Mouse (Mus musculus) lung, embryonic 16.5 days (tissue): ENCODE data around the gene Zfp597. TPM values are rescaled to one million over a fixed set of nuclear protein-coding genes. Genes with fewer than 3 reads are reported as not detected.
"Not testable (repeated sequence)": the region's sequence is repeated elsewhere in the genome, so short reads cannot be mapped to it uniquely, and the experiment has no call there.

Experiments used
- ATAC-seq: fragments of 200-750 bp; cut with Nextera tagmentation; 2 replicates; pipeline ENCODE4 v1.8.0; 2017; ENCODE audit warnings: low read depth, mild to moderate bottlenecking, moderate library complexity
- H3K27ac ChIP-seq: fragments of 300-500 bp; sonication (generic); 2 replicates; pipeline ENCODE4 v1.5.1; 2014; ENCODE audit warnings: mild to moderate bottlenecking, control low read depth, low read length
- H3K27me3 ChIP-seq: fragments of 300-500 bp; sonication (generic); 2 replicates; pipeline ENCODE4 v1.6.1; 2014; ENCODE audit warnings: low read depth, low read length, mixed read lengths; ENCODE audit not compliant: control insufficient read depth, insufficient read depth
- H3K36me3 ChIP-seq: fragments of 300-500 bp; sonication (generic); 2 replicates; pipeline ENCODE4 v1.6.1; 2014; ENCODE audit warnings: low read length; ENCODE audit not compliant: control insufficient read depth, insufficient read depth
- H3K4me1 ChIP-seq: fragments of 300-500 bp; sonication (generic); replicated peaks from 2 replicates; pipeline ENCODE4 v1.6.1; 2014; ENCODE audit warnings: low read length, mixed read lengths; ENCODE audit not compliant: control insufficient read depth, insufficient read depth
- H3K4me2 ChIP-seq: fragments of 300-500 bp; sonication (generic); 2 replicates; pipeline ENCODE4 v1.6.1; 2014; ENCODE audit warnings: low read depth, low read length, control low read depth
- H3K4me3 ChIP-seq: fragments of 300-500 bp; sonication (generic); 2 replicates; pipeline ENCODE4 v1.5.1; 2014; ENCODE audit warnings: mild to moderate bottlenecking, low read length, control low read depth
- H3K9ac ChIP-seq: fragments of 300-500 bp; sonication (generic); 2 replicates; pipeline ENCODE4 v1.6.1; 2014; ENCODE audit warnings: low read length, control low read depth
- H3K9me3 ChIP-seq: fragments of 300-500 bp; sonication (generic); 2 replicates; pipeline ENCODE4 v1.6.1; 2016; ENCODE audit warnings: low read length; ENCODE audit not compliant: control insufficient read depth
- WGBS: fragments of 180-500 bp; shearing (Covaris S2); extraction: QIAGEN DNeasy Blood & Tissue Kit; methylation state at CpG from one replicate; pipeline ENCODE4 v1.1.7; 2014; 5-methylcytosine and 5-hydroxymethylcytosine counted together
- polyA plus RNA-seq: library from polyadenylated mRNA; unstranded; fragments of >200 nt; fragmentation: Nextera tagmentation; extraction: Ambion mirVana; gene quantifications from 2 replicates; pipeline ENCODE4 v1.2.1, GENCODE M21; 2015

Zfp597 gene
- polyA plus RNA-seq, 1 experiment from 2014 or later = 7.3 TPM

DNA sequence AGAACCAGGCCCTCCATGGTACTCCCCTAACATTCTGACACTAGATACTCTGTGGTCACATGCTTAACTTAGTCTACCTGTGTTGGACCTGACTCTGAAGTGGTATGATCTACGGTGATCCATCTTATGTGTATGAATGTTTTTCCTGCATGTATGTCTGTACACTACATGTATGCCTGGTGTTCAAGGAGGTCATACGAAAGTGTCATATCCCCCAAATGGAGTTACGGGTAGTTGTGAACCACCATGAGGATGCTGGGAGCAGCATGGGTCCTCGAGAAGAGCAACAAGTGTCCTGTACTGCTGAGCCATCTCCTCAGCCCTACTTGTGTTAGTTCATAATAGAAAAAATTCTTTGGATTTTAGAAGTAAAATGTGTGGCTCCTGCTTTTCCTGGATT, 8.0 kb downstream of the Zfp597 start:
- Histone ChIP-seq H3K36me3 (0 out of 2 replicates have a peak, but pooled peaks cover 2% of the 10 kb centered on the region), H3K27ac (no peak overlapping the region), H3K9ac (no peak overlapping the region), H3K4me1 (peaks cover 6% of the 10 kb centered on the region; the same call in 1 of the 2 replicates), H3K4me2 (no peak overlapping the region), H3K27me3 (no peaks in the 10 kb centered on the region), H3K4me3 (no peak overlapping the region), H3K9me3 (no peaks in the 10 kb centered on the region)
- WGBS = 95% methylated on average over 4 of the region's 4 CpGs
- no peak for ATAC-seq

DNA sequence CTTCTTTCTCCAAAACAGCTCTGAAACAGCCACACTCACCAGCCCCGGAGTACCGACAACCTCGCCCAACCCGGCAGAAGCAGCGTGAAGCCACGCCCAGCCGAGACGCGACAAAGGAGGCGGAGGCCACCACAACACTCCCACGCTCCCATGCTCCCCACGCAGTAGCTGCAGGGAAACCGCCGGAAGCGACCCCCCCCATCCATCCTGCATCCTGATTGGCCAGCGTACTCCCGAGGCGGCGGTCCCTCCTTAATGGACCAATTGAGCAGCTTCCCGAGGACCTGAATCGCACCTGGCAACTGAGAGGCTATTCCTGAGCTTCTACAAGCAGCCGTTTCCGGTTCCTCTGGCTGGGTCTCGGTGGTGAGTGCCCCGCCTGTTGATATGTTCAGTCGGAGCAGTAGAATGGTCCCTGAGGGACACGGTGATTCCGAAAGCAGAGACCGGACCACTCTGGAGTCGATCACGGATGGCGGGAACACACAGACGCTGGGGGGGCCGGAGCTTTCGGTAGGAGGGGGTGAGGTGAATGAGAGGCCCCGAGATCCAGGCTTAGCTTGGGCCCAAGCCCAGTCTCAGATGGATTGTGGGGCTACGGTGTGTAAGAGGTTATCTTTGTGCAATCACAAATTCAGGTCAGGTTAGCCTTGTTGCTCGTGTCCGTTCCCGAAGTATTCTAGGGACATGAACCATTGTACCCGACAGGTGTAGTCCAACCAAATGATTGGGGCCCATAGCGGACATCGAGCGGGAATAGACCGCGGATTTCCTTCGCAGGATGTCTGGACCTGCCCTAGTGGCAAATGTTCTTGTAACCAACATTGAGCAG, 11.9 kb downstream of the Zfp597 start, which contains the start of gene Naa60:
Gene Naa60, plus strand, starts transcription at position 160 of the 832 bp plus-strand sequence.
- Histone ChIP-seq H3K27ac (peak within 1 kb of the TSS; percentile 73), H3K4me2 (peak within 1 kb of the TSS; percentile 93), H3K9me3 (no peaks in the 10 kb centered on the region), H3K36me3 (peaks cover 3% of the 10 kb centered on the region; the same call in 1 of the 2 replicates), H3K4me3 (peak within 1 kb of the TSS; percentile 75), H3K9ac (peak within 1 kb of the TSS; percentile 79), H3K27me3 (no peaks in the 10 kb centered on the region), H3K4me1 (peaks cover 7% of the 10 kb centered on the region; the same call in 1 of the 2 replicates)
- peak; percentile 99 for ATAC-seq
- 4% methylated on average over 47 of the region's 47 CpGs for WGBS

DNA sequence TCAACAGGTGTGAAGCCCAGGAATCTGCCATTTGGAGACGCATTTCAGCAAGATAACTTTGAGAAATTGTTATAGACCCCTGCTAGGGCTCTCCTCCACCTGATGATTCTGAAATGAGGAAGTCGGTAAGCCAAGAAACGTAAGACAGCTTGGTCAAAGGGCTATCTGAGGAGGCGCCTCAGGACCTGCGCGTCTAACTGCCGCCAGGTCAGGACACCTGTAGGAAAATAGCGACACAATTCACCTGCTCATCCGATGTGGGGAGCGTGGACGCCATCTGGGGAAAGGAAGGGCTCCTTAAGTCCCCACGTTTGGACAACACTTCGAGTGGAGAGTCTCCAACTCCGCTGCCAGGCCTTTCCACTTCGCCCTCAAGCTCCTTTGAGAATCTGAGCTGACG, 12.5 kb downstream of the Zfp597 start:
- no peak; the same call in 1 of the 2 replicates for ATAC-seq

DNA sequence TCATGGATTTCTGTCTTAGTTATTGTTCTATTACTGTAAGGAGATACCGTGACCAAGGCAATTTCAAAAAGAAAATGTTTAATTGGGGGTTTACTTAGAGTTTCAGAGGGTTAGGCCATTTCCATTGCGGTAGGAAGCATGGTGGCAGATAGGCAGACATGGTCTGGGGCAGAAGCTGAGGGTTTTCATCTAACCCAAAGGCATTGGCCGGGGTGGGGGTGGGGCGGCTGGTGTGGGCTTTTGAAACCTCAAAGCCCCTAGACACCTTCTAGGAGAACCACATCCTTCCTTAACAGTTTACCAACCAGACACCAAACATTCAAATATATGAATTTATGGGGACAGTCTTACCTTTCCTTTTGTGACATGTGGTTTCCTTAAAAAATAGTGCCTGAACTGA, 25.1 kb downstream of the Zfp597 start:
- peaks cover 2% of the 10 kb centered on the region; the same call in 1 of the 2 replicates for H3K36me3 ChIP-seq
- H3K9ac ChIP-seq = no peak overlapping the region
- no peak overlapping the region for H3K4me3 ChIP-seq
- H3K27me3 ChIP-seq = no peaks in the 10 kb centered on the region
- H3K27ac ChIP-seq = no peak overlapping the region
- no peak overlapping the region for H3K4me2 ChIP-seq
- H3K9me3 ChIP-seq = no peaks in the 10 kb centered on the region
- ATAC-seq = no peak
- 92% methylated on average over 4 of the region's 4 CpGs for WGBS
- H3K4me1 ChIP-seq = no peaks in the 10 kb centered on the region

More for the DNA sequence above, 12.5 kb downstream of the Zfp597 start:
- H3K36me3 ChIP-seq = peaks cover 3% of the 10 kb centered on the region; the same call in 1 of the 2 replicates
- peaks cover 7% of the 10 kb centered on the region; the same call in 1 of the 2 replicates for H3K4me1 ChIP-seq
- H3K27ac ChIP-seq = peak overlapping the region; percentile 73
- peak overlapping the region; percentile 79 for H3K9ac ChIP-seq
- H3K4me2 ChIP-seq = peak overlapping the region; percentile 93
- H3K27me3 ChIP-seq = no peaks in the 10 kb centered on the region
- peak overlapping the region; percentile 75 for H3K4me3 ChIP-seq
- no peaks in the 10 kb centered on the region for H3K9me3 ChIP-seq
- WGBS = 2% methylated on average over 16 of the region's 16 CpGs

DNA sequence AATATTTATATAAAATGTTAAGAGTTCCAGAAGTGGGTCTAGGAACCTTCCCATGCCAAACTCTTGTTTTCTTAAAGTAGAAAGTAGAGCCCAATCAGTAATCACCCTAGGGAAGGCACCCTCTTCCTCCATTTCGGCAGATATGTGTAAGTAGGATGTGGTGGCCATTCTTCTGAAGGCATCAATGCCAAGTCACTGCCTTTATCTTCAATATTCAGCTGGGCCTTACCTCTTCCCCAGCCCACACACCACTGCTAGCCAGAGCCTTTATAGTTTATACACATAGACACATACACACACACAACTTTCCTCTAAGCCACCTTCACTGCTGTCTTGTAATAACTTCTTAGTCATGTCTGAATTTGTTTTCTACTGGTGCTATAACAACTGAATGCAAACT, 28.6 kb downstream of the Zfp597 start:
- no peaks in the 10 kb centered on the region for H3K4me1 ChIP-seq
- no peaks in the 10 kb centered on the region for H3K27me3 ChIP-seq
- H3K4me2 ChIP-seq = no peak overlapping the region
- ATAC-seq = no peak
- H3K9ac ChIP-seq = no peak overlapping the region
- 0 out of 2 replicates have a peak, but pooled peaks cover 2% of the 10 kb centered on the region for H3K36me3 ChIP-seq
- WGBS = 74% methylated on average over 1 of the region's 1 CpGs
- H3K27ac ChIP-seq = no peak overlapping the region
- no peak overlapping the region for H3K4me3 ChIP-seq
- H3K9me3 ChIP-seq = no peaks in the 10 kb centered on the region

DNA sequence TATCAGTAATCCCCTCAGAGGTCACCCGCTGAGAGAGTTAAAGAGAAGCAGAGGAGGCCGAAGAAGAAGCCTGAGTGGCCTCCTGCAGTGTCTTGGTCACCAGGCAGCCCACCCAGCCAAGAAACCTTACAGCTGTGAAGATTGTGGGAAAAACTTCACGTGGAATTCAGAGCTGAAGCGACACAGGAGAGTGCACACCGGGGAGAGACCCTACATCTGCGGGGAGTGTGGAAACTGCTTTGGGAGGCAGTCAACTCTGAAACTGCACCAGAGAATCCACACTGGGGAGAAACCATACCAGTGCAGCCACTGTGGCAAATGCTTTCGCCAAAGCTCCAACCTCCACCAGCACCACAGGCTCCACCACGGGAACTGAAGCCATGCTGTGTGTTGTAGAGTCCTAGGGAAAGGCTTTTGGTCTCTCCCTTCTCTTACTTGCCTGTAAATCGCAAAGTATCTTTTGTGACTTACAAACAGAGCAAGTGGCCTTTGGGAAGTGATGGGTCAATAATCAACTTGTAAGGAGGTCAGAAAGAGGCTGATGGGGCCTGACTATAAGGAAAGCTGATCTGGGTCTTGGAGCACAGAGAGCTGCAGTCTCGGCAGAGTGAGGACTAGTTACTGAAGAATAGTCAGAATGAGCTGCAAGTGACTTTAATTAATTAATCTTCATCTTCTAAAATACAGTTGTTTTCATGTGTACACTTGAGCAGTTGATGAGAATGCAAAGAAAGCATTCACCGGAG, 29.8 kb downstream of the Zfp597 start:
- no peak overlapping the region for H3K4me3 ChIP-seq
- no peak overlapping the region for H3K9ac ChIP-seq
- H3K4me1 ChIP-seq = no peaks in the 10 kb centered on the region
- WGBS = 65% methylated on average over 11 of the region's 11 CpGs
- H3K27ac ChIP-seq = no peak overlapping the region
- H3K36me3 ChIP-seq = 0 out of 2 replicates have a peak, but pooled peaks cover 2% of the 10 kb centered on the region
- no peaks in the 10 kb centered on the region for H3K27me3 ChIP-seq
- no peaks in the 10 kb centered on the region for H3K9me3 ChIP-seq
- ATAC-seq = no peak
- H3K4me2 ChIP-seq = no peak overlapping the region

DNA sequence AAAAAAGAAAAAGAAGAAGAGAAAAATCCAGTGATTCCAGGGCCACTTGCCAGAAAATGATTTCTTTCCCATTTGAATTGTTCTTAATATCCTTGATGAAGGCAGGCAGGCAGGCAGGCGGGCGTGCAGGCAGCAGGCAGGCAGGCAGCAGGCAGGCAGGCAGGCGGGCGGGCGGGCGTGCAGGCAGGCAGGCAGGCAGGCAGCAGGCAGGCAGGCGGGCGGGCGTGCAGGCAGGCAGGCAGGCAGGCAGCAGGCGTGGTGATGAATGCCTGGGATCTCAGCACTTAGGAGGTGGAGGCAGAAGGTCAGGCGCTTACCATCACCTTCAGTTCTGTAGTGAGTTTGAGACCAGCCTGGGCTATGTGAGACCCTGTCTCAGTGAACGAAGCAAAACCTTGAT, 31.8 kb downstream of the Zfp597 start:
- no peak for ATAC-seq
- Histone ChIP-seq H3K9ac (no peak overlapping the region), H3K4me1 (0 out of 2 replicates have a peak, but pooled peaks cover 2% of the 10 kb centered on the region), H3K27ac (no peak overlapping the region), H3K4me2 (no peak overlapping the region), H3K4me3 (no peak overlapping the region), H3K9me3 (no peaks in the 10 kb centered on the region), H3K27me3 (no peaks in the 10 kb centered on the region), H3K36me3 (no peaks in the 10 kb centered on the region)
- 30% methylated on average over 12 of the region's 12 CpGs for WGBS

DNA sequence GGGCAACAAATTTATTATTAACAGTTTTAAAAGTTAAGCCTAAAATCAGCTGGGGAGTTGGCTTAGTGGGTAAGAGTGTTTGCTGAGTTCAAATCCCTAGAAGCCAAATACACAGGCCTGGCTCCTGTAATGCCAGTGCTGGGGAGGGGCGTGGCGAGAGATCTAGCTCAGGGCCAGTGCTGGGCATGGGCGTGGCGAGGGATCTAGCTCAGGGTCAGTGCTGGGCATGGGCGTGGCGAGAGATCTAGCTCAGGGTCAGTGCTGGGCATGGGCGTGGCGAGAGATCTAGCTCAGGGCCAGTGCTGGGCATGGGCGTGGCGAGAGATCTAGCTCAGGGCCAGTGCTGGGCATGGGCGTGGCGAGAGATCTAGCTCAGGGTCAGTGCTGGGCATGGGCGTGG, 33.1 kb downstream of the Zfp597 start:
- H3K27me3 ChIP-seq, H3K27ac ChIP-seq, H3K4me3 ChIP-seq, H3K9me3 ChIP-seq, H3K9ac ChIP-seq, H3K4me2 ChIP-seq, H3K4me1 ChIP-seq, ATAC-seq, H3K36me3 ChIP-seq: not testable (repeated sequence)
- WGBS = 79% methylated on average over 11 of the region's 13 CpGs

DNA sequence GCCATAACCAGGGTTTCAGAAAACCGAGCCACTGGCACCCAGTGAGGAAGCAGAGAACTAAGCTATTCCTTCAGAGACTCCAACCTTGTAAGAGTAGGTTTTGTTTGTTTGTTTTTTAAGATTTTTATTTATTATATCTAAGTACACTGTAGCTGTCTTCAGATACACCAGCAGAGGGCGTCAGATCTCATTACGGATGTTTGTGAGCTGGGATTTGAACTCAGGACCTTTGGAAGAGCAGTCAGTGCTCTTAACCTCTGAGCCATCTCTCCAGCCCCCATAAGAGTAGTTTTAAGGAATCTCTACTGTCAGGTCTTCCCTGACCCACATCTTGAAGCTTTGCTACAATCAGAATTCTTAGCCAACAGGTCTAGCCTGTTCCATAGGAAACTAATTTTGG, 35.9 kb downstream of the Zfp597 start:
- no peaks in the 10 kb centered on the region for H3K9me3 ChIP-seq
- WGBS = 72% methylated on average over 3 of the region's 3 CpGs

More for the DNA sequence above, 35.9 kb downstream of the Zfp597 start:
- Histone ChIP-seq H3K27me3 (no peaks in the 10 kb centered on the region), H3K4me3 (no peak overlapping the region), H3K36me3 (no peaks in the 10 kb centered on the region), H3K4me1 (peaks cover 3% of the 10 kb centered on the region; the same call in 1 of the 2 replicates), H3K27ac (no peak overlapping the region), H3K9ac (no peak overlapping the region), H3K4me2 (no peak overlapping the region)
- no peak for ATAC-seq
